In the genomic region with DNA sequence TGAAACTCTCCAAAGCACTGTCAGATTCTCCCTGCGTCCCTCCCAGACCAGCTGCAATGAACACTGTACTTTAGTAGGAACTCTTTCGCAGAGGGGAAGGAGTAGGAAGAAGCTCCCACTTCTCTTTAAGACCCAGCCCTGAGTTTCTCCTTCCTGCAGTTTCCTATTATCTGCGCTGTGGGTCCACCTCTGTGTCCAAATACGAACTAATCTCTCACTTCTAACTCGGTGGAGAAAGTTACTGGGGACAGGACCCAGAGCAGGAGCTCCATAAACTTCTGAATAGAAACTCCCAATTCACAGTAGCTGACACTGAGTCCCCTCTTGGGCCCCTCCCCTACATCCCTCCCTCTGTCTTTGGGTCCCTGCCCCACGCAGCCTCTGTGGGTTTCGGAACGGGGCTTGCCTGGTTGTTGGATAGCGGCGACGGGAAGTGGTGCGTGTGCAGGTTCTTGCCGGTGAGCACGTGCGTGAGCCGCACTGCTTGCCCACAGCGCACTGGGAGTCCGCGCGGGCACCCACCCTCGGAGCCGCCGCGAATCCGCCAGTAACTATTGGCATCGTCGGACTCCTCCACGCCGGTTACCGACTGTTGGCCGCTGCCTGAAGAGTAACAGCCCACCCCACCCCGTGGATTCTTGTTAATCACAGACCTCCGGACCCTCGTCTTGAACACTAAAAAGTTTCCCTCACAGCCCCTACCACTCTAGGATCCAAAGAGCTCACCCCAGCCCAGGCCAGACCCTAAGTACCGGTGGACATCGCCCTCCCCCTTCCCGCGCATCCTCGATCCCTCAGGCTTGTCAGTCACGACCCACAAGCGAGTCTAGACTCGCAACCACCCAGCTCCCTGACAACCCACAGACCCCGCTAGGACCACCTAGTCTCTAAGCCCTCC, we compare ENCODE assay signal across 7 mouse cellular contexts. TPM values are rescaled to one million over a fixed set of nuclear protein-coding genes. Genes with fewer than 3 reads are reported as not detected.
DNase-seq lines count a peak whose midpoint lies in the region; ATAC-seq lines count a peak whose summit lies in the region.

No protein-coding gene starts in this region.

- peak overlapping the region; percentile 69 for H3K4me3 ChIP-seq in neural tube, embryonic 11.5 days (ENCODE audit: low read depth, low read length)
- H3K4me3 ChIP-seq in forebrain, embryonic 16.5 days (replicated peaks; ENCODE audit: low read length), result peak overlapping the region; percentile 83
- peak overlapping the region; percentile 67 for H3K4me3 ChIP-seq in limb, embryonic 11.5 days (ENCODE audit: low read depth, low read length)
- H3K4me3 ChIP-seq in midbrain, embryonic 16.5 days (ENCODE audit: low read depth, low read length), result peak overlapping the region; percentile 89

- peak overlapping the region; percentile 82 for H3K4me2 ChIP-seq in neural tube, embryonic 11.5 days (ENCODE audit: low read depth)
- H3K4me2 ChIP-seq in forebrain, embryonic 16.5 days (ENCODE audit: low read length), result peak overlapping the region; percentile 99
- peak overlapping the region; percentile 96 for H3K4me2 ChIP-seq in limb, embryonic 11.5 days (ENCODE audit: low read depth, severe bottlenecking)
- peak overlapping the region; percentile 99 for H3K4me2 ChIP-seq in midbrain, embryonic 16.5 days (ENCODE audit: low read length)

- no peaks in the 10 kb centered on the region for H3K27me3 ChIP-seq in neural tube, embryonic 11.5 days (ENCODE audit: control insufficient read depth, insufficient read depth, low read length)
- H3K27me3 ChIP-seq in forebrain, embryonic 16.5 days (replicated peaks; ENCODE audit: control insufficient read depth, insufficient read depth, low read length), result no peaks in the 10 kb centered on the region
- no peaks in the 10 kb centered on the region for H3K27me3 ChIP-seq in limb, embryonic 11.5 days (ENCODE audit: control insufficient read depth, insufficient read depth, low read length)
- no peaks in the 10 kb centered on the region for H3K27me3 ChIP-seq in midbrain, embryonic 16.5 days (ENCODE audit: control insufficient read depth, insufficient read depth, low read depth, low read length)

- 3% methylated on average over 43 of the region's 43 CpGs for WGBS in neural tube, embryonic 11.5 days
- 4% methylated on average over 43 of the region's 43 CpGs for WGBS in forebrain, embryonic 16.5 days
- 4% methylated on average over 43 of the region's 43 CpGs for WGBS in limb, embryonic 11.5 days
- 4% methylated on average over 43 of the region's 43 CpGs for WGBS in midbrain, embryonic 16.5 days

- ATAC-seq in neural tube, embryonic 11.5 days (ENCODE audit: insufficient read depth, low FRiP score, low TSS enrichment), result peak; percentile 86; the same call in 1 of the 2 replicates
- ATAC-seq in forebrain, embryonic 16.5 days, result no peak
- peak; percentile 85 for ATAC-seq in limb, embryonic 11.5 days (ENCODE audit: insufficient number of reproducible peaks, low FRiP score, low TSS enrichment, low read depth)
- no peak for ATAC-seq in midbrain, embryonic 16.5 days

- H3K36me3 ChIP-seq in neural tube, embryonic 11.5 days (ENCODE audit: control insufficient read depth, insufficient read depth, low read length), result no peaks in the 10 kb centered on the region
- no peaks in the 10 kb centered on the region for H3K36me3 ChIP-seq in forebrain, embryonic 16.5 days (ENCODE audit: control insufficient read depth, insufficient read depth)
- no peaks in the 10 kb centered on the region for H3K36me3 ChIP-seq in limb, embryonic 11.5 days (ENCODE audit: control insufficient read depth, insufficient read depth, low read length)
- H3K36me3 ChIP-seq in midbrain, embryonic 16.5 days (ENCODE audit: control insufficient read depth, insufficient read depth, low read length), result no peaks in the 10 kb centered on the region

- H3K27ac ChIP-seq in neural tube, embryonic 11.5 days (ENCODE audit: low read depth, low read length), result peak overlapping the region; percentile 76
- peak overlapping the region; percentile 75 for H3K27ac ChIP-seq in forebrain, embryonic 16.5 days (ENCODE audit: low read length)
- peak overlapping the region; percentile 45 for H3K27ac ChIP-seq in limb, embryonic 11.5 days (replicated peaks; ENCODE audit: low read depth, low read length)
- H3K27ac ChIP-seq in midbrain, embryonic 16.5 days (ENCODE audit: low read length), result peak overlapping the region; percentile 77

- H3K9ac ChIP-seq in neural tube, embryonic 11.5 days (ENCODE audit: low read length), result peak overlapping the region; percentile 75
- peak overlapping the region; percentile 77 for H3K9ac ChIP-seq in forebrain, embryonic 16.5 days (replicated peaks; ENCODE audit: low read depth, low read length)
- peak overlapping the region; percentile 76 for H3K9ac ChIP-seq in limb, embryonic 11.5 days (ENCODE audit: low read length)
- H3K9ac ChIP-seq in midbrain, embryonic 16.5 days (ENCODE audit: low read depth, low read length), result peak overlapping the region; percentile 77

- peak; percentile 23 for DNase-seq in neural tube, embryonic 11.5 days (ENCODE audit: low spot score)
- no peak for DNase-seq in neural tube, embryonic 10.5 days (ENCODE audit: extremely low spot score, low spot score)
- peak; percentile 12 for DNase-seq in brain, adult 2 months (ENCODE audit: low read depth, low spot score)
- DNase-seq in limb, embryonic 11.5 days (ENCODE audit: low spot score), result peak; percentile 59
- DNase-seq in yolk sac, embryonic 10.5 days (ENCODE audit: low spot score), result no peak

- no peaks in the 10 kb centered on the region for H3K9me3 ChIP-seq in neural tube, embryonic 11.5 days (ENCODE audit: control insufficient read depth, low read length)
- H3K9me3 ChIP-seq in forebrain, embryonic 16.5 days (ENCODE audit: control insufficient read depth, low read length), result no peaks in the 10 kb centered on the region
- no peaks in the 10 kb centered on the region for H3K9me3 ChIP-seq in limb, embryonic 11.5 days (ENCODE audit: control insufficient read depth, low read length)
- no peaks in the 10 kb centered on the region for H3K9me3 ChIP-seq in midbrain, embryonic 16.5 days (replicated peaks; ENCODE audit: control insufficient read depth, low read length, poor library complexity, severe bottlenecking)

- peaks cover 2% of the 10 kb centered on the region; the same call in 1 of the 2 replicates for H3K4me1 ChIP-seq in neural tube, embryonic 11.5 days (ENCODE audit: control insufficient read depth, insufficient read depth, low read length)
- H3K4me1 ChIP-seq in forebrain, embryonic 16.5 days (replicated peaks; ENCODE audit: control insufficient read depth, insufficient read depth, low read length), result peaks cover 13% of the 10 kb centered on the region
- H3K4me1 ChIP-seq in limb, embryonic 11.5 days (ENCODE audit: control insufficient read depth, insufficient read depth, low read length), result 0 out of 2 replicates have a peak, but pooled peaks cover 8% of the 10 kb centered on the region
- H3K4me1 ChIP-seq in midbrain, embryonic 16.5 days (ENCODE audit: control insufficient read depth, insufficient read depth, low read length), result peaks cover 13% of the 10 kb centered on the region

RNA-seq across cellular contexts. Expression of a gene that starts 0.7 kb away (rescaled TPM):
- 65.7 and 72.2 TPM in 2 replicates for polyA plus RNA-seq in neural tube, embryonic 11.5 days (2014; fragmentation: Nextera tagmentation; extraction: Ambion mirVana)
- 36.8 and 40.3 TPM in 2 replicates for polyA plus RNA-seq in forebrain, embryonic 16.5 days (2015; fragmentation: Nextera tagmentation; extraction: Ambion mirVana)
- polyA plus RNA-seq in limb, embryonic 11.5 days (2014; fragmentation: Nextera tagmentation; extraction: Ambion mirVana), result 62.6 and 65.8 TPM in 2 replicates
- polyA plus RNA-seq in midbrain, embryonic 16.5 days (2015; fragmentation: Nextera tagmentation; extraction: Ambion mirVana), result 26.3 and 26.6 TPM in 2 replicates

RNA-seq across cellular contexts. Expression of a gene that starts 6.5 kb away (rescaled TPM):
- 97.3 and 105 TPM in 2 replicates for polyA plus RNA-seq in neural tube, embryonic 11.5 days (2014; fragmentation: Nextera tagmentation; extraction: Ambion mirVana)
- 18.4 and 21.2 TPM in 2 replicates for polyA plus RNA-seq in forebrain, embryonic 16.5 days (2015; fragmentation: Nextera tagmentation; extraction: Ambion mirVana)
- polyA plus RNA-seq in limb, embryonic 11.5 days (2014; fragmentation: Nextera tagmentation; extraction: Ambion mirVana), result 154 and 174 TPM in 2 replicates
- 10.0 and 14.9 TPM in 2 replicates for polyA plus RNA-seq in midbrain, embryonic 16.5 days (2015; fragmentation: Nextera tagmentation; extraction: Ambion mirVana)

RNA-seq across cellular contexts. Expression of a gene that starts 13.0 kb away (rescaled TPM):
- polyA plus RNA-seq in neural tube, embryonic 11.5 days (2014; fragmentation: Nextera tagmentation; extraction: Ambion mirVana), result 12.2 and 12.5 TPM in 2 replicates
- 26.2 and 32.9 TPM in 2 replicates for polyA plus RNA-seq in forebrain, embryonic 16.5 days (2015; fragmentation: Nextera tagmentation; extraction: Ambion mirVana)
- 3.6 and 4.8 TPM in 2 replicates for polyA plus RNA-seq in limb, embryonic 11.5 days (2014; fragmentation: Nextera tagmentation; extraction: Ambion mirVana)
- polyA plus RNA-seq in midbrain, embryonic 16.5 days (2015; fragmentation: Nextera tagmentation; extraction: Ambion mirVana), result 42.0 and 51.3 TPM in 2 replicates

RNA-seq across cellular contexts. Expression of a gene that starts 15.6 kb away (rescaled TPM):
- 0.97 and 1.2 TPM in 2 replicates for polyA plus RNA-seq in neural tube, embryonic 11.5 days (2014; fragmentation: Nextera tagmentation; extraction: Ambion mirVana)
- polyA plus RNA-seq in forebrain, embryonic 16.5 days (2015; fragmentation: Nextera tagmentation; extraction: Ambion mirVana), result 1.7 and 2.4 TPM in 2 replicates
- 0.40 and 0.58 TPM in 2 replicates for polyA plus RNA-seq in limb, embryonic 11.5 days (2014; fragmentation: Nextera tagmentation; extraction: Ambion mirVana)
- polyA plus RNA-seq in midbrain, embryonic 16.5 days (2015; fragmentation: Nextera tagmentation; extraction: Ambion mirVana), result 3.3 and 4.4 TPM in 2 replicates

RNA-seq across cellular contexts. Expression of a gene that starts 20.4 kb away (rescaled TPM):
- polyA plus RNA-seq in neural tube, embryonic 11.5 days (2014; fragmentation: Nextera tagmentation; extraction: Ambion mirVana), result 150 and 156 TPM in 2 replicates
- 158 and 182 TPM in 2 replicates for polyA plus RNA-seq in forebrain, embryonic 16.5 days (2015; fragmentation: Nextera tagmentation; extraction: Ambion mirVana)
- polyA plus RNA-seq in limb, embryonic 11.5 days (2014; fragmentation: Nextera tagmentation; extraction: Ambion mirVana), result 146 and 150 TPM in 2 replicates
- 147 and 153 TPM in 2 replicates for polyA plus RNA-seq in midbrain, embryonic 16.5 days (2015; fragmentation: Nextera tagmentation; extraction: Ambion mirVana)

Comparison
In these comparisons a context has a peak if more than half of its experiments do, and no peak if none do; other contexts are left out.
1. DNase-seq: peak in neural tube, embryonic 11.5 days (single experiment), brain, adult 2 months (single experiment) and limb, embryonic 11.5 days (single experiment); none in neural tube, embryonic 10.5 days (single experiment) and yolk sac, embryonic 10.5 days (single experiment).
2. ATAC-seq: peak in neural tube, embryonic 11.5 days (single experiment) and limb, embryonic 11.5 days (single experiment); none in forebrain, embryonic 16.5 days (single experiment) and midbrain, embryonic 16.5 days (single experiment).
3. Peak in every context shown above with its lines, with median percentiles within 50 percentile points of each other: H3K27ac ChIP-seq, H3K4me2 ChIP-seq, H3K4me3 ChIP-seq and H3K9ac ChIP-seq.